Mouse (Mus musculus) heart, postnatal 0 days (tissue): ENCODE measurements around the gene Gas1.

Experiments used
- CTCF ChIP-seq: IDR thresholded peaks from 2 replicates; pipeline ENCODE4 v1.5.1; 2016; ENCODE audit warnings: antibody characterized with exemption, control low read depth, low read depth
- EP300 ChIP-seq: IDR thresholded peaks from 2 replicates; pipeline ENCODE4 v1.6.1; 2016; ENCODE audit warnings: antibody characterized with exemption, low read depth

DNA sequence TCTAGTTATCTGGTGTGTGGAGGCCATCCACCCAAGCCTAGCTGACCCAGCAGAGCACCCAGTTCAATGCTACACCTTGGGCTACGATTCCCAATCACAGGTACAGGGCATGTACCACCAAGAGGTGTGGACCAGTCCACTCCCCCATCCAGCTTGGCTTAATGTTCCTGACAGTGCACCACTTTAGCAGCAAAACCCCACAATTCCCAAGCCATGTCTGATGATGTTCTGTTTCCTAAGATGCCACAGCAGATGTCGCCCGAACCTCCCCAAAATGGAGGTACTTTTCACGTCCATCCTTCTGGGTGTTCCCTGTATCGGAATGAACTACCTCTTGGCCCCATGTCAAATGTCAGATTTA lies 42.7 kb downstream of the Gas1 start:
- TF ChIP-seq CTCF (no peak), EP300 (no peak)
